Mouse (Mus musculus): ENCODE measurements around the gene Cntnap2. TPM values are rescaled to one million over a fixed set of nuclear protein-coding genes. Genes with fewer than 3 reads are reported as not detected.

The Cntnap2 gene
- total and polyA plus RNA-seq, 2 experiments: not detected

GRCm38 (mm10) chr6:45232571-45232970, 173.4 kb downstream of the Cntnap2 start:
- H3K9ac ChIP-seq (ENCODE audit: low read depth, low read length): no peak overlapping the region
- no peak overlapping the region for H3K27ac ChIP-seq (replicated peaks; ENCODE audit: insufficient read depth, low read depth, low read length)
- no peaks in the 10 kb centered on the region for H3K79me2 ChIP-seq (ENCODE audit: control insufficient read depth, insufficient read depth, low read length)
- H3K4me1 ChIP-seq (ENCODE audit: control insufficient read depth, insufficient read depth, low read length): no peaks in the 10 kb centered on the region
- no peak for DNase-seq (ENCODE audit: extremely low read depth, low read depth, low spot score)
- TF ChIP-seq POLR2A (IDR thresholded peaks at IDR 0.05; ENCODE audit: extremely low read depth, insufficient read depth, low read length) (no peak), CTCF (IDR thresholded peaks at IDR 0.05; ENCODE audit: low read depth, low read length) (no peak)
- H3K36me3 ChIP-seq (ENCODE audit: control insufficient read depth, insufficient read depth, low read length): no peaks in the 10 kb centered on the region
- H3K4me3 ChIP-seq (ENCODE audit: insufficient read depth, low read depth, low read length): no peak overlapping the region
- WGBS: 78% methylated on average over 3 of the region's 3 CpGs
- H3K27me3 ChIP-seq (ENCODE audit: control insufficient read depth, insufficient read depth, low read length): no peaks in the 10 kb centered on the region

GRCm38 (mm10) chr6:45236531-45236930, 177.4 kb downstream of the Cntnap2 start:
- no peak overlapping the region for H3K9ac ChIP-seq (ENCODE audit: low read depth, low read length)
- no peaks in the 10 kb centered on the region for H3K36me3 ChIP-seq (ENCODE audit: control insufficient read depth, insufficient read depth, low read length)
- DNase-seq (ENCODE audit: extremely low read depth, low read depth, low spot score): no peak
- no peaks in the 10 kb centered on the region for H3K27me3 ChIP-seq (ENCODE audit: control insufficient read depth, insufficient read depth, low read length)
- no peak overlapping the region for H3K27ac ChIP-seq (replicated peaks; ENCODE audit: insufficient read depth, low read depth, low read length)
- H3K4me1 ChIP-seq (ENCODE audit: control insufficient read depth, insufficient read depth, low read length): no peaks in the 10 kb centered on the region
- TF ChIP-seq CTCF (IDR thresholded peaks at IDR 0.05; ENCODE audit: low read depth, low read length) (no peak), POLR2A (IDR thresholded peaks at IDR 0.05; ENCODE audit: extremely low read depth, insufficient read depth, low read length) (no peak)
- no peak overlapping the region for H3K4me3 ChIP-seq (ENCODE audit: insufficient read depth, low read depth, low read length)
- WGBS: 89% methylated on average over 4 of the region's 4 CpGs
- no peaks in the 10 kb centered on the region for H3K79me2 ChIP-seq (ENCODE audit: control insufficient read depth, insufficient read depth, low read length)

GRCm38 (mm10) chr6:45238117-45238516, 179.0 kb downstream of the Cntnap2 start:
- Histone ChIP-seq H3K36me3 (ENCODE audit: control insufficient read depth, insufficient read depth, low read length) (no peaks in the 10 kb centered on the region), H3K9ac (ENCODE audit: low read depth, low read length) (no peak overlapping the region), H3K27ac (replicated peaks; ENCODE audit: insufficient read depth, low read depth, low read length) (no peak overlapping the region), H3K4me1 (ENCODE audit: control insufficient read depth, insufficient read depth, low read length) (no peaks in the 10 kb centered on the region), H3K79me2 (ENCODE audit: control insufficient read depth, insufficient read depth, low read length) (no peaks in the 10 kb centered on the region), H3K27me3 (ENCODE audit: control insufficient read depth, insufficient read depth, low read length) (no peaks in the 10 kb centered on the region), H3K4me3 (ENCODE audit: insufficient read depth, low read depth, low read length) (no peak overlapping the region)
- no peak for DNase-seq (ENCODE audit: extremely low read depth, low read depth, low spot score)
- TF ChIP-seq POLR2A (IDR thresholded peaks at IDR 0.05; ENCODE audit: extremely low read depth, insufficient read depth, low read length) (no peak), CTCF (IDR thresholded peaks at IDR 0.05; ENCODE audit: low read depth, low read length) (no peak)

- H3K79me2 ChIP-seq (ENCODE audit: control insufficient read depth, insufficient read depth, low read length): no peaks in the 10 kb centered on the region
- H3K27me3 ChIP-seq (ENCODE audit: control insufficient read depth, insufficient read depth, low read length): no peaks in the 10 kb centered on the region
- no peaks in the 10 kb centered on the region for H3K4me1 ChIP-seq (ENCODE audit: control insufficient read depth, insufficient read depth, low read length)
- H3K36me3 ChIP-seq (ENCODE audit: control insufficient read depth, insufficient read depth, low read length): no peaks in the 10 kb centered on the region
- no peak overlapping the region for H3K4me3 ChIP-seq (ENCODE audit: insufficient read depth, low read depth, low read length)
- TF ChIP-seq CTCF (IDR thresholded peaks at IDR 0.05; ENCODE audit: low read depth, low read length) (no peak), POLR2A (IDR thresholded peaks at IDR 0.05; ENCODE audit: extremely low read depth, insufficient read depth, low read length) (no peak)
- no peak overlapping the region for H3K27ac ChIP-seq (replicated peaks; ENCODE audit: insufficient read depth, low read depth, low read length)
- WGBS: 81% methylated on average over 1 of the region's 1 CpGs
- H3K9ac ChIP-seq (ENCODE audit: low read depth, low read length): no peak overlapping the region
- no peak for DNase-seq (ENCODE audit: extremely low read depth, low read depth, low spot score)
These were observed 182.1 kb downstream of the Cntnap2 start for GRCm38 (mm10) chr6:45241218-45241617.

GRCm38 (mm10) chr6:45244680-45245079, 185.5 kb downstream of the Cntnap2 start:
- Histone ChIP-seq H3K27me3 (ENCODE audit: control insufficient read depth, insufficient read depth, low read length) (no peaks in the 10 kb centered on the region), H3K9ac (ENCODE audit: low read depth, low read length) (no peak overlapping the region), H3K79me2 (ENCODE audit: control insufficient read depth, insufficient read depth, low read length) (no peaks in the 10 kb centered on the region), H3K36me3 (ENCODE audit: control insufficient read depth, insufficient read depth, low read length) (no peaks in the 10 kb centered on the region), H3K27ac (replicated peaks; ENCODE audit: insufficient read depth, low read depth, low read length) (no peak overlapping the region), H3K4me1 (ENCODE audit: control insufficient read depth, insufficient read depth, low read length) (no peaks in the 10 kb centered on the region), H3K4me3 (ENCODE audit: insufficient read depth, low read depth, low read length) (no peak overlapping the region)
- no peak for TF ChIP-seq POLR2A (IDR thresholded peaks at IDR 0.05; ENCODE audit: extremely low read depth, insufficient read depth, low read length)
- no peak for TF ChIP-seq CTCF (IDR thresholded peaks at IDR 0.05; ENCODE audit: low read depth, low read length)
- no peak for DNase-seq (ENCODE audit: extremely low read depth, low read depth, low spot score)
- WGBS: 75% methylated on average over 1 of the region's 1 CpGs

GRCm38 (mm10) chr6:45258047-45258446, 198.9 kb downstream of the Cntnap2 start:
- Histone ChIP-seq H3K36me3 (ENCODE audit: control insufficient read depth, insufficient read depth, low read length) (no peaks in the 10 kb centered on the region), H3K27ac (replicated peaks; ENCODE audit: insufficient read depth, low read depth, low read length) (no peak overlapping the region), H3K4me3 (ENCODE audit: insufficient read depth, low read depth, low read length) (no peak overlapping the region), H3K4me1 (ENCODE audit: control insufficient read depth, insufficient read depth, low read length) (no peaks in the 10 kb centered on the region), H3K79me2 (ENCODE audit: control insufficient read depth, insufficient read depth, low read length) (no peaks in the 10 kb centered on the region), H3K9ac (ENCODE audit: low read depth, low read length) (no peak overlapping the region), H3K27me3 (ENCODE audit: control insufficient read depth, insufficient read depth, low read length) (no peaks in the 10 kb centered on the region)
- TF ChIP-seq POLR2A (IDR thresholded peaks at IDR 0.05; ENCODE audit: extremely low read depth, insufficient read depth, low read length) (no peak), CTCF (IDR thresholded peaks at IDR 0.05; ENCODE audit: low read depth, low read length) (no peak)
- 42% methylated on average over 1 of the region's 1 CpGs for WGBS
- no peak for DNase-seq (ENCODE audit: extremely low read depth, low read depth, low spot score)

All from liver, adult 2 months (tissue).